Mouse (Mus musculus) heart, embryonic 13.5 days (tissue): Measurements from ENCODE around the gene Trmo. TPM values are rescaled to one million over a fixed set of nuclear protein-coding genes. Genes with fewer than 3 reads are reported as not detected.

Source experiments
- ATAC-seq: fragments of 200-750 bp; cut with Nextera tagmentation; 2 replicates; pipeline ENCODE4 v1.8.0; 2017; ENCODE audit warnings: moderate TSS enrichment; ENCODE audit not compliant: insufficient number of reproducible peaks, low FRiP score, low TSS enrichment; ENCODE audit errors: extremely low read depth
- H3K27ac ChIP-seq: fragments of 300-500 bp; sonication (generic); replicated peaks from 2 replicates; pipeline ENCODE4 v1.5.1; 2015; ENCODE audit warnings: moderate library complexity, mild to moderate bottlenecking, inconsistent platforms
- H3K27me3 ChIP-seq: fragments of 300-500 bp; sonication (generic); replicated peaks from 2 replicates; pipeline ENCODE4 v1.6.1; 2015; ENCODE audit warnings: mild to moderate bottlenecking, inconsistent platforms
- H3K36me3 ChIP-seq: fragments of 300-500 bp; sonication (generic); 2 replicates; pipeline ENCODE4 v1.6.1; 2015; ENCODE audit warnings: mild to moderate bottlenecking, inconsistent platforms
- H3K4me1 ChIP-seq: fragments of 300-500 bp; sonication (generic); 2 replicates; pipeline ENCODE4 v1.6.1; 2015; ENCODE audit warnings: inconsistent platforms
- H3K4me2 ChIP-seq: fragments of 300-500 bp; sonication (generic); 2 replicates; pipeline ENCODE4 v1.6.1; 2015; ENCODE audit warnings: inconsistent platforms, mild to moderate bottlenecking, moderate library complexity
- H3K4me3 ChIP-seq: fragments of 300-500 bp; sonication (generic); 2 replicates; pipeline ENCODE4 v1.5.1; 2015; ENCODE audit warnings: moderate library complexity, mild to moderate bottlenecking, inconsistent platforms
- H3K9ac ChIP-seq: fragments of 300-500 bp; sonication (generic); 2 replicates; pipeline ENCODE4 v1.6.1; 2015; ENCODE audit warnings: inconsistent platforms, mild to moderate bottlenecking, moderate library complexity
- H3K9me3 ChIP-seq: fragments of 300-500 bp; sonication (generic); 2 replicates; pipeline ENCODE4 v1.6.1; 2016; ENCODE audit warnings: inconsistent platforms
- WGBS: fragments of 180-500 bp; shearing (Covaris S2); methylation state at CpG from one replicate; pipeline ENCODE4 v1.1.7; 2015; ENCODE audit warnings: mixed read lengths; 5-methylcytosine and 5-hydroxymethylcytosine counted together
- polyA plus RNA-seq: library from polyadenylated mRNA; unstranded; fragments of >200 nt; fragmentation: Nextera tagmentation; extraction: Ambion mirVana; gene quantifications from 2 replicates; pipeline ENCODE4 v1.2.1, GENCODE M21; 2015

The Trmo gene
- polyA plus RNA-seq, 1 experiment from 2014 or later: 7.1 TPM

DNA sequence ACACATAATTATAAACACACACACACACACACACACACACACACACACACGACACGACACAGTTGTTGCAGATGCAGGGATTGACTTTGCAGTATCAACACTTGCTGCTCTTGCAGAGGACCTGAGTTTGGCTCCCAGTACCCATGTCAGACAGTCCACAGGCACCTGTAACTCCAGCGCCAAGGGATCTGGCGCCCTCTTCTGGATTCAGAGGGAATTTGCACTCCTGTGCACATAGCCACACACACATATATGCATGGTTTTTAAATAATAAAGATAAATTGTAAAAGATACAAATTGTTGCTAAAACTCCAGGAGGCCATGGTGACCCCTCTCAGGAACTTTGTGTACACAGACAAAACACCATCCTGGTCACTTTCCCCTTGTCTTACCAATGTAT is 20.2 kb downstream of the Trmo start:
- Histone ChIP-seq H3K27me3 (peaks cover 35% of the 10 kb centered on the region), H3K4me2 (no peak overlapping the region), H3K27ac (no peak overlapping the region), H3K4me1 (peaks cover 23% of the 10 kb centered on the region), H3K9me3 (peaks cover 8% of the 10 kb centered on the region; the same call in 1 of the 2 replicates), H3K9ac (no peak overlapping the region), H3K4me3 (no peak overlapping the region), H3K36me3 (no peaks in the 10 kb centered on the region)
- ATAC-seq: no peak
- WGBS: 67% methylated on average over 4 of the region's 4 CpGs

DNA sequence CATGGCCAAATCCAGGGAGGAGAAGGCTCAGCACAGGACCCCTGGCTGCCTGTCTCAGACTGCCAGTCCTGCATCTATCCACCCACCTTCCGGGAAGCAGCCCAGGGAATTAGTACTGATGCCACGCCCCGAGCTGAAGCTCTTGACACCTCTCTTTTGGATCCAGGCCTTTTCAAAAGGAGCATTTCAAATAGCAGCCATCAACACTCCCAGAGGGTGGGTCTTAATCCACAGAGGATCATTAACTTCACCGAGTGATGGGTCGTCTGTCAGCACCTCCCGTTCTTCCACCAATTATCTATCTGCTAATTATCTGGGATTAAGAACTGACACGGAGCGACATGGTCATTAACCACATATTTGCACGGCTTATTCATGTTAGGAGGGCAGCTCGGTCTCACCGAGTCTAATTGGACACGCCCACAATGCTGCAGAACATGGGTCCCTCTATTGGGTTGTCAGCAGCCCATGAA is 21.7 kb downstream of the Trmo start:
- ATAC-seq: no peak
- no peak overlapping the region for H3K9ac ChIP-seq
- no peak overlapping the region for H3K4me3 ChIP-seq
- WGBS: 9% methylated on average over 12 of the region's 12 CpGs
- H3K27me3 ChIP-seq: peaks cover 35% of the 10 kb centered on the region
- H3K4me2 ChIP-seq: 0 out of 2 replicates have a peak overlapping the region, but pooled peaks have one; percentile 11
- H3K27ac ChIP-seq: no peak overlapping the region
- peaks cover 23% of the 10 kb centered on the region for H3K4me1 ChIP-seq
- H3K9me3 ChIP-seq: peaks cover 8% of the 10 kb centered on the region; the same call in 1 of the 2 replicates
- no peaks in the 10 kb centered on the region for H3K36me3 ChIP-seq

DNA sequence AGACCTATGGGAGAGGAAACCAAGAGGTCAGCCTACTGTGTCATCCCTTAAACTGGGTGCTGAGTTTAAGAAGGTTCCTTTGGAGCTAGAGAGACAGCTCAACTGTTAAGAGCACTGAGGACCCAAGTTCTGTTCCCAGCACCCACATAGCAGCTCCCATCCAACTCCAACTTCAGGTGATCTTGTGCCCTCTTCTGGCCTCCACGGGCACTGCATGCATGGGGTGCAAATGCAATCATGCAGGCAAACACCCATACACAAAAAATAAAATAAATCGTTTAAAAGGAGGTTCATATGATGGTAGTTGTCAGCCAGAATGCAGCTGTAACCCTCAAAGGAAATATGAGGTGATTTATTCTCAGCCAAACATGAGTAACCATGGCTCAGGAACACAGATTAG is 24.9 kb downstream of the Trmo start:
- H3K4me1 ChIP-seq: 0 out of 2 replicates have a peak, but pooled peaks cover 10% of the 10 kb centered on the region
- no peak overlapping the region for H3K9ac ChIP-seq
- no peak for ATAC-seq
- 69% methylated on average over 2 of the region's 2 CpGs for WGBS
- peaks cover 34% of the 10 kb centered on the region for H3K27me3 ChIP-seq
- no peaks in the 10 kb centered on the region for H3K36me3 ChIP-seq
- H3K4me2 ChIP-seq: no peak overlapping the region
- peaks cover 7% of the 10 kb centered on the region; the same call in 1 of the 2 replicates for H3K9me3 ChIP-seq
- H3K27ac ChIP-seq: no peak overlapping the region
- no peak overlapping the region for H3K4me3 ChIP-seq

DNA sequence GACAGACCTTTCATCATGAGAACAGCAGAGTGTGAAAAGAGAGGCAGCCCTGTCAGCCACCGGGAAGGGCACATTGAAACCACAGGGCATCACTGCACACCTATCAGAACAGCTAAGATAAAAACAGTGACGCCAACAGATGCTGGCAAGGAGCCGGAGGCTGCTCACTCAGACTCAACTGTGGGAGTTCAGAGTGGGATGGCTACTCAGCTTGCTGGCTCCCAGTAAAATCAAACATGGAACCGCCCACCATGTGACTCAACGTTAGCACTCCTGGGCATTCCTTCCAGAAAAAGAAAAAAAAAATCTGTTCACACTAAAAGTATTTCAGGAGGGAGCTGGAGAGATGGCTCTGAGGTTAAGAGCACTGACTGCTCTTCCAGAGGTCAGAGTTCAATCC is 28.0 kb downstream of the Trmo start:
- Histone ChIP-seq H3K36me3 (no peaks in the 10 kb centered on the region), H3K9me3 (peaks cover 2% of the 10 kb centered on the region; the same call in 1 of the 2 replicates), H3K4me1 (0 out of 2 replicates have a peak, but pooled peaks cover 5% of the 10 kb centered on the region), H3K9ac (no peak overlapping the region), H3K4me2 (no peak overlapping the region), H3K4me3 (no peak overlapping the region), H3K27ac (no peak overlapping the region), H3K27me3 (peaks cover 23% of the 10 kb centered on the region)
- 32% methylated on average over 5 of the region's 5 CpGs for WGBS
- ATAC-seq: no peak

DNA sequence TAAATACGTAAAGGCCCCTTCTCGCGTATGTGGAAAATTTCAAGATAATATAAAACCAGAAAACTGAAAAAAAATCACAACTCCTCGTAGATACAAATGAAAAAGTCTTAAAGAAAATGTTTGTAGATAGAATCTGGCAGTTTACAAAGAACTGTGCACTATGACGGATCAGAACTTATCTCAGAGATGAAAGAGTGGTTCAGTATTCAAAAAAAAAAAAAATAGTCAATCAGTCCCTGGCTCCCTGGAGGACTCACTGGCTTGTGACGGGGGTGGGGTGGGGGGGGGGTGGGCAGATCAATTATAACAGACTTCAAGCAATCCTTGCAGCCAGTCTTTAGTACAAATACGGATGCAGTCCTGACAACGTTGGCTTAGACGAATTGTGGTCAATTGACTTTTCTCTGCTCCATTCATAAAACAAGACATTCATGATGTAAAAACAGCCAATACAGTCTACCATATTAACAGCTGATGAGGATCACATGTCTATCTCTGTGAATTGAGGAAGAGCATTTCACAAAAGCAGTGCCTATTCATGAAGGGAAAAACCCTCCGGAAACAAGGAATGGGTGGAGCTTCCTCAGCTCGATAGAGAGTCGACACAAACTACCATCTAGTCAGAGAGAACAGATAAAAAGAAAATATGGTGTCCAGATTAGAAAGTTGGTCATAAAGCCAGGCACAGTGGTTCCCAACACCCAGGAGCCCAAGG is 29.5 kb downstream of the Trmo start:
- H3K4me2 ChIP-seq: no peak overlapping the region
- no peak overlapping the region for H3K27ac ChIP-seq
- H3K4me3 ChIP-seq: no peak overlapping the region
- no peak for ATAC-seq
- no peaks in the 10 kb centered on the region for H3K36me3 ChIP-seq
- 0 out of 2 replicates have a peak, but pooled peaks cover 5% of the 10 kb centered on the region for H3K4me1 ChIP-seq
- H3K9me3 ChIP-seq: peaks cover 2% of the 10 kb centered on the region; the same call in 1 of the 2 replicates
- H3K9ac ChIP-seq: no peak overlapping the region
- H3K27me3 ChIP-seq: peaks cover 32% of the 10 kb centered on the region
- 65% methylated on average over 12 of the region's 12 CpGs for WGBS

DNA sequence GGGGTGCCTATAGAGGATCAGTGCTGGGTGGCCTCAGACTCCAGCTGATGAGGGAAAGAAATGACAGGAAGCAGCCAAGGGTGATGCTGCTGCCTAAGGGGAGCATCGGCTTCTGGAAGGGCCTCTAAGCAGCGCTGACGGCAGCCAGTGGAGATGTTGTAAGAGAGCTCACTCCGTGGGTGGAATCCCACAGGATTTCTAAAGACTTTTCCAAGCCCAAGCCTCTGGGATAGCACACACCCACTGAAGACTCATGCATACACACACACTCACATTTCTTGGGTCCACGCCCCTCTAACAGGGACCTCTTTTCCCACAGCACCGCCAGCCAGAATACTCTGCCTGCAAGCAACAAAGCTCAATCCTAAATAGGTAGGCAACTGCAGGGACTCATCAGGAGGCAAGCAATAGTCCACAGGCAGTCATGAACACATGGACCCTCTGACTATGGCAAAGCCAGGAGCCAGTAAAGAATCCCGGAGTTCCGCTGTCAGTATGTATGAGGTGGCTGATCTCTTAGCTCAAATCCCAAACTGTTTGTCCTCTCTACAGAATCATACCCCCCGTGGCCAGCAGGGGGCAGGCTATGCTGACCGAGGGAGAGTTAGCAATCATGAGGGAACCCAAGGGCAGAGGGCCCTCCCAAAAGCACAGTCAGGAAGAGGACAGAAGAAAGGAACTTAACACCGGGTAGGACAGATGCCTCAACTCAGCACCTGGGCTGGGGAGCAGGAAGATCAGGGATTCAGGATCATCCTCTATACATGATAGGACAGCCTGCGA is 32.7 kb downstream of the Trmo start:
- Histone ChIP-seq H3K9me3 (no peaks in the 10 kb centered on the region), H3K4me1 (0 out of 2 replicates have a peak, but pooled peaks cover 4% of the 10 kb centered on the region), H3K4me2 (no peak overlapping the region), H3K9ac (no peak overlapping the region), H3K27ac (no peak overlapping the region), H3K4me3 (no peak overlapping the region), H3K36me3 (no peaks in the 10 kb centered on the region), H3K27me3 (peaks cover 58% of the 10 kb centered on the region)
- no peak for ATAC-seq
- 42% methylated on average over 12 of the region's 12 CpGs for WGBS

DNA sequence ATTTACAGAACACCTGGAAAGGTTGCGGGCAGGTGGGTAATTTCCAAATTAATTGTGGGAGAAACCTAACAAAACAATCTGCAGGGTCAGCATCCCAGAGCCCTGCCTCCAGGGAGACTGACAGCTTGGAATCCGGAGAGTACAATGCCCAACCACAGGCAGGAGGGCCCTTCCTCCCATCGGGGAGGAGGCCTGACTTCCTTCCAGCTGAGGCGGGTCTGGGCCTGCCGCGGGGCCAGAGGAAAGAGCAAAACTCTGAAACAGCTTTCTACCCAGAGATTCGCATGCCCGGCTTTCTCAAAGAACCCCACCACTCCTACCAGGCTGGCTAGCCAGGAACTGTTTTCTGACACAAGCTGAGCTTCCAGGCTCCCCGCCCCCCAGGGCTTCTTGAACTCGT is 36.2 kb downstream of the Trmo start:
- WGBS: 16% methylated on average over 10 of the region's 10 CpGs
- H3K27me3 ChIP-seq: peaks cover 93% of the 10 kb centered on the region
- no peaks in the 10 kb centered on the region for H3K36me3 ChIP-seq
- H3K9ac ChIP-seq: no peak overlapping the region
- H3K4me3 ChIP-seq: no peak overlapping the region
- no peaks in the 10 kb centered on the region for H3K9me3 ChIP-seq
- H3K4me2 ChIP-seq: no peak overlapping the region
- H3K27ac ChIP-seq: no peak overlapping the region
- ATAC-seq: no peak
- no peaks in the 10 kb centered on the region for H3K4me1 ChIP-seq

DNA sequence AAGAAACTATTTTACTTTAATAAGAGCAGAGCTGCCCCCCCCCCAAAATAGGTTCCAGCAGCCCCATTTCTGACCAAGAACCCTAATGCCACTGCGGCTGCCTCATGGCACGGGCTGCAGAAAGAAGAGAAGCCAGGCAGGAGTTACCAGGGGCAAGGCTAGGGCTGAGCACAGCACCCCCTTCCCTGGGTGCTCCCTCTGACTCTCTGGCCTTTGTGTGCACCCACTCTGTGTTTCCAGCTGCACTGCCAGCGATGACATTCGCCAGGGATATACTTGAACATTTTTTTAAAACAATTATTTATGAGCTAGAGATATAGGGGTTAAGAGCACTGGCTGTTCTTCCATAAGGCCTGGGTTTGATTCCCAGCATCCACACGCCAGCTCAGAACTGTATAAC is 39.7 kb downstream of the Trmo start:
- H3K27ac ChIP-seq: no peak overlapping the region
- H3K36me3 ChIP-seq: no peaks in the 10 kb centered on the region
- 44% methylated on average over 5 of the region's 5 CpGs for WGBS
- no peak overlapping the region for H3K9ac ChIP-seq
- no peak overlapping the region for H3K4me3 ChIP-seq
- H3K4me1 ChIP-seq: no peaks in the 10 kb centered on the region
- no peak for ATAC-seq
- H3K9me3 ChIP-seq: no peaks in the 10 kb centered on the region
- H3K4me2 ChIP-seq: no peak overlapping the region
- peaks cover 96% of the 10 kb centered on the region for H3K27me3 ChIP-seq

DNA sequence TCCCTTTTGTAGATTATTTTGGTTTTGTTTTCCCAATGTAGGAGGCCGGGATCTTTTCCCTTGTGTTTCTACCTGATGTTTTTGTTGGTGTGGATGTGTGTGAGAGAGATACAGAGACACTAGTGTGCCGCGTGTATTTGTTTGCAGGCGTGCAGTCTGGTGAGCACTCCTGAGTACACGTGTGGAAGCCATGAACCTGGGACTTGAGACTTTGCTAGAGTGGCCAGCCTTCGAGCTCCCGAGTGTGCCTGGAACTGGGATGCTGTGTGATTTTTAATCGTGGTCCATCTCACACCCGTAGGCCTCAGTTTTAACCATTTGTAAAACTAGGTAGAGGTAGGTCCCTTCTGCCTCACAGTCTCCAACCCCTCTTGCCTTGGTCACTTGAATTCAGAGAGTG is 40.3 kb downstream of the Trmo start:
- Histone ChIP-seq H3K9ac (no peak overlapping the region), H3K9me3 (no peaks in the 10 kb centered on the region), H3K27me3 (peaks cover 99% of the 10 kb centered on the region), H3K4me3 (no peak overlapping the region), H3K4me2 (no peak overlapping the region), H3K4me1 (0 out of 2 replicates have a peak, but pooled peaks cover 6% of the 10 kb centered on the region), H3K36me3 (no peaks in the 10 kb centered on the region), H3K27ac (no peak overlapping the region)
- WGBS: 36% methylated on average over 9 of the region's 9 CpGs
- no peak for ATAC-seq

DNA sequence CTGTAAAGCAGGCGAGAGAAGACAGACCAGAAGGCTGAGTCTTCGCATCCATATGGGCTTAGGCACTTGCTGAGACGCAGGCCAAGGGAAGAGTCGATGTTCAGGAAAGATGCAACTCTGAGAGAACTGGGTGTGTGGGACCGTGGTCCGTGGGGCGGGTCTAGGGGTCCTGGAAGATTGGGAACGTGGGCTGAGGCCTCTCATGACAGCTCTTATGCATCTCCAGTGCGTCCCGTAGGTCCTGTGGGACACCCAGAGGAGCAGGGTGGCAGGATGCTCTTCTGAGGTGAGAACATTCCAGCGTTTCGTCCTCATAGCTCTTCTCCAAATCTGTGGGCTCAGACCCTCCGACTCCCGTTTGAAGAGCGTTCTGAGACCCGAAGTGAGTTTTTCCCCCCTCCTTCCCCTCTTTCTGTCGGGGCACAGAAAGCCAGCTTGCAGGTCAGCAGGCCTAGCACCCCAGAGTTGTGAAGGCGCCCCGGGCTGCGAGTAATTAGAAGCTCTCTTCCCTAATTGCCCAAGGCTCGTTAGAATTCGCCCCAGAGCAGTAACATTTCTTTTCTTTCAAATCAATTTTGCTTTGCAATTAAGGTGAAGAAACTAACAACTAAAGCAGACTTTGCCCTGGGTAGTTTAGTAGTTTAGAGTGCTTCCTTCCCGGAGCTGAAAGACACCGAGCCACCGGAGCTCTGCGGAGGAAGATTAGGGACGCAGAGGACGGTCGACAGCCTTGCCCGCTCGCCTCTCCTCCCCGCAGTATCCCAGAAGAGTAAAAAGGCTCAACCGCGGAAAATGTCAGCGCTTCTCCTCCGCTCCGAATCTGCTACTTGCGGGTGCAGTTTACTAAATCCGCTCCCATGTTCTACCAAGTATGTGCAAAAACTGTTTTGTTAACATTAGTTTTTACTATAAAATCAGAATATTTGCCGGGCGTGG is 41.4 kb downstream of the Trmo start:
- no peak for ATAC-seq
- H3K27me3 ChIP-seq: peaks cover 100% of the 10 kb centered on the region
- H3K9me3 ChIP-seq: no peaks in the 10 kb centered on the region
- no peak overlapping the region for H3K4me3 ChIP-seq
- 3% methylated on average over 41 of the region's 41 CpGs for WGBS
- no peak overlapping the region for H3K9ac ChIP-seq
- no peak overlapping the region for H3K27ac ChIP-seq
- H3K36me3 ChIP-seq: no peaks in the 10 kb centered on the region
- H3K4me2 ChIP-seq: no peak overlapping the region
- H3K4me1 ChIP-seq: peaks cover 16% of the 10 kb centered on the region; the same call in 1 of the 2 replicates

DNA sequence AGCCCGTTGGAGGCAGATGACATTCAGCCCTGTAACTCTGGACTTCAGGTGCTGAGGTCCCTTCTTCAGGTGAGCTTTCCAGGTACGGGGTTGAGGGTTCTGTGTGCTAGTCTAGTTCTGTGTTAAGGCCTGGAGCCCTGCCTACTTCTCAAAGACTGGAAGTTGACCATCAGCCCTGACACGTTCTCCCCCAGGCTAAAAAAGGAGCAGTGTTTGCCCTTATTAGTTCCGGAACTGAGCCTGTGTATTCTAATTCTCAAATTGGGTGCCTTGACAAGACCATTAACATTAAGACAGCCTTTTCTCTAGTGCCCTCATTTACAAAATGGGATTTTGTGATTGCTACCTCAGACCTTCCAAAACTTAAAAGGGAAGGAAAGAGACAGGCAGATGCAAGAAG is 42.1 kb downstream of the Trmo start:
- Histone ChIP-seq H3K4me1 (peaks cover 22% of the 10 kb centered on the region; the same call in 1 of the 2 replicates), H3K27me3 (peaks cover 100% of the 10 kb centered on the region), H3K9ac (no peak overlapping the region), H3K36me3 (no peaks in the 10 kb centered on the region), H3K27ac (no peak overlapping the region), H3K4me3 (no peak overlapping the region), H3K9me3 (no peaks in the 10 kb centered on the region), H3K4me2 (no peak overlapping the region)
- no peak for ATAC-seq
- WGBS: 4% methylated on average over 4 of the region's 4 CpGs
